Mouse (Mus musculus) CH12.LX (cell line): ENCODE results near the gene Egf. TPM values are rescaled to one million over a fixed set of nuclear protein-coding genes. Genes with fewer than 3 reads are reported as not detected.

Experiments
- DNase-seq: peaks from one replicate; pipeline ENCODE4 v3.0.0-alpha.2; 2013; ENCODE audit errors: extremely low read depth
- H3K27ac ChIP-seq: 2 replicates; pipeline ENCODE4 v1.5.1; 2012; ENCODE audit warnings: low read depth, mild to moderate bottlenecking, control low read depth, moderate library complexity; ENCODE audit not compliant: insufficient read depth
- H3K27me3 ChIP-seq: replicated peaks from 2 replicates; pipeline ENCODE3; 2012; ENCODE audit warnings: inconsistent platforms
- H3K36me3 ChIP-seq, 2 experiments: replicated peaks in 1 of 2; 2 replicates each; pipeline versions ENCODE3 to v1.6.1; 2012; ENCODE audit warnings: inconsistent platforms in 1 of 2, low read length in 1 of 2, mild to moderate bottlenecking in 1 of 2, mixed read lengths in 1 of 2, moderate library complexity in 1 of 2; ENCODE audit not compliant: control insufficient read depth in 1 of 2, insufficient read depth in 1 of 2
- H3K4me1 ChIP-seq, 2 experiments: 2 replicates each; pipeline ENCODE4 v1.6.1; 2012; ENCODE audit warnings: inconsistent platforms in 1 of 2, moderate library complexity in 1 of 2; ENCODE audit not compliant: insufficient read depth in 2 of 2, control insufficient read depth in 1 of 2
- H3K4me2 ChIP-seq: 2 replicates; pipeline ENCODE4 v1.6.1; 2012; ENCODE audit warnings: low read depth, mild to moderate bottlenecking, control low read depth; ENCODE audit not compliant: poor library complexity, insufficient read depth, severe bottlenecking
- H3K4me3 ChIP-seq, 3 experiments: fragments of 150-350 bp in 1 of 3; sonication (generic) in 1 of 3; replicated peaks in 1 of 3; 2 replicates each; pipeline versions ENCODE3 to v1.5.1; 2011 to 2012; ENCODE audit warnings: low read depth in 2 of 3, low read length in 2 of 3, mild to moderate bottlenecking in 2 of 3, moderate library complexity in 2 of 3, control low read depth in 1 of 3, improper control_type of control experiment in 1 of 3, inconsistent platforms in 1 of 3, mixed read lengths in 1 of 3; ENCODE audit not compliant: poor library complexity in 1 of 3
- H3K79me2 ChIP-seq: replicated peaks from 2 replicates; pipeline ENCODE4 v1.6.1; 2012; ENCODE audit warnings: mild to moderate bottlenecking, moderate library complexity; ENCODE audit not compliant: control insufficient read depth, poor library complexity, insufficient read depth, severe bottlenecking; ENCODE audit errors: extremely low read depth
- H3K9ac ChIP-seq: 2 replicates; pipeline ENCODE4 v1.6.1; 2012; ENCODE audit warnings: low read depth, mild to moderate bottlenecking, control low read depth, moderate library complexity; ENCODE audit not compliant: insufficient read depth
- H3K9me3 ChIP-seq: replicated peaks from 2 replicates; pipeline ENCODE3; 2012; ENCODE audit warnings: low read length, inconsistent platforms, mixed read lengths
- CHD2 ChIP-seq: IDR thresholded peaks from 2 replicates; pipeline ENCODE4 v1.6.1; 2011; ENCODE audit warnings: low read length, improper control_type of control experiment
- CTCF ChIP-seq, 2 experiments: IDR thresholded peaks in 1 of 2; conservative IDR thresholded peaks in 1 of 2; 2 replicates each; pipeline ENCODE4 v1.5.1; 2011 to 2012; ENCODE audit warnings: low read depth in 2 of 2, low read length in 2 of 2, improper control_type of control experiment in 1 of 2, inconsistent platforms in 1 of 2, mild to moderate bottlenecking in 1 of 2, moderate library complexity in 1 of 2
- E2F4 ChIP-seq: IDR thresholded peaks from 2 replicates; pipeline ENCODE4 v1.6.1; 2011; ENCODE audit warnings: low read depth, low read length, improper control_type of control experiment; ENCODE audit not compliant: insufficient replicate concordance
- ELF1 ChIP-seq: IDR thresholded peaks from 2 replicates; pipeline ENCODE4 v1.6.1; 2014; ENCODE audit warnings: low read depth, mild to moderate bottlenecking, inconsistent platforms, low read length, improper control_type of control experiment
- EP300 ChIP-seq: IDR thresholded peaks from 2 replicates; pipeline ENCODE4 v1.6.1; 2011; ENCODE audit warnings: low read length, improper control_type of control experiment
- ETS1 ChIP-seq: conservative IDR thresholded peaks from 2 replicates; pipeline ENCODE4 v1.6.1; 2012; ENCODE audit warnings: low read depth, mild to moderate bottlenecking, inconsistent platforms, low read length, improper control_type of control experiment, moderate library complexity
- GABPA ChIP-seq: IDR thresholded peaks from 2 replicates; pipeline ENCODE4 v1.6.1; 2012; ENCODE audit warnings: low read depth, low read length, improper control_type of control experiment, inconsistent platforms; ENCODE audit not compliant: insufficient replicate concordance
- HCFC1 ChIP-seq: IDR thresholded peaks from 2 replicates; pipeline ENCODE4 v1.6.1; 2012; ENCODE audit warnings: low read depth, mild to moderate bottlenecking, inconsistent platforms, low read length, improper control_type of control experiment
- IRF4 ChIP-seq: IDR thresholded peaks from 2 replicates; pipeline ENCODE4 v1.6.1; 2014; ENCODE audit warnings: low read depth, mild to moderate bottlenecking, inconsistent platforms, low read length, improper control_type of control experiment
- JUND ChIP-seq: conservative IDR thresholded peaks from 2 replicates; pipeline ENCODE4 v1.6.1; 2011; ENCODE audit warnings: low read depth, low read length, improper control_type of control experiment
- KAT2A ChIP-seq: IDR thresholded peaks from 2 replicates; pipeline ENCODE4 v1.6.1; 2012; ENCODE audit warnings: low read length, improper control_type of control experiment, inconsistent platforms; ENCODE audit not compliant: insufficient replicate concordance
- MAFK ChIP-seq: IDR thresholded peaks from 2 replicates; pipeline ENCODE4 v1.6.1; 2011; ENCODE audit warnings: low read length, improper control_type of control experiment; ENCODE audit not compliant: insufficient replicate concordance
- MAX ChIP-seq: IDR thresholded peaks from 2 replicates; pipeline ENCODE4 v1.6.1; 2011; ENCODE audit warnings: low read length, improper control_type of control experiment
- MAZ ChIP-seq: IDR thresholded peaks from 2 replicates; pipeline ENCODE4 v1.6.1; 2012; ENCODE audit warnings: low read depth, mild to moderate bottlenecking, inconsistent platforms, low read length, improper control_type of control experiment, moderate library complexity
- MXI1 ChIP-seq: IDR thresholded peaks from 2 replicates; pipeline ENCODE4 v1.6.1; 2011; ENCODE audit warnings: mild to moderate bottlenecking, low read depth, low read length, improper control_type of control experiment
- MYC ChIP-seq: IDR thresholded peaks from 2 replicates; pipeline ENCODE4 v1.6.1; 2011; ENCODE audit warnings: low read depth, mild to moderate bottlenecking, improper control_type of control experiment, low read length
- NELFE ChIP-seq: IDR thresholded peaks from 2 replicates; pipeline ENCODE4 v1.6.1; 2011; ENCODE audit warnings: low read depth, low read length, improper control_type of control experiment
- NRF1 ChIP-seq: IDR thresholded peaks from 2 replicates; pipeline ENCODE4 v1.6.1; 2014; ENCODE audit warnings: low read depth, mild to moderate bottlenecking, inconsistent platforms, low read length, improper control_type of control experiment, moderate library complexity
- PAX5 ChIP-seq: IDR thresholded peaks from 2 replicates; pipeline ENCODE4 v1.6.1; 2012; ENCODE audit warnings: low read length, inconsistent platforms, mixed read lengths
- POLR2A ChIP-seq: IDR thresholded peaks from 2 replicates; pipeline ENCODE4 v1.6.1; 2011; ENCODE audit warnings: low read depth, mild to moderate bottlenecking, improper control_type of control experiment, low read length
- POLR2AphosphoS2 ChIP-seq: IDR thresholded peaks from 2 replicates; pipeline ENCODE4 v1.6.1; 2011; ENCODE audit warnings: low read depth, low read length, improper control_type of control experiment
- RAD21 ChIP-seq: IDR thresholded peaks from 2 replicates; pipeline ENCODE4 v1.6.1; 2011; ENCODE audit warnings: low read depth, mild to moderate bottlenecking, low read length, improper control_type of control experiment, moderate library complexity
- SIN3A ChIP-seq: IDR thresholded peaks from 2 replicates; pipeline ENCODE4 v1.6.1; 2012; ENCODE audit warnings: low read length, improper control_type of control experiment, inconsistent platforms
- TBP ChIP-seq: conservative IDR thresholded peaks from 2 replicates; pipeline ENCODE4 v1.6.1; 2011; ENCODE audit warnings: low read depth, low read length, improper control_type of control experiment
- TCF12 ChIP-seq: IDR thresholded peaks from 2 replicates; pipeline ENCODE4 v1.6.1; 2014; ENCODE audit warnings: low read depth, mild to moderate bottlenecking, inconsistent platforms, low read length, improper control_type of control experiment
- ZMIZ1 ChIP-seq: IDR thresholded peaks from 2 replicates; pipeline ENCODE4 v1.6.1; 2012; ENCODE audit warnings: low read depth, mild to moderate bottlenecking, inconsistent platforms, low read length, improper control_type of control experiment
- ZNF384 ChIP-seq: IDR thresholded peaks from 2 replicates; pipeline ENCODE4 v1.6.1; 2012; ENCODE audit warnings: low read depth, low read length, improper control_type of control experiment, inconsistent platforms
- dilution Hi-C: fragments of 300-500 bp; cut with MboI; formaldehyde crosslinking; loops from 2 replicates; pipeline ENCODE4 v1.14.3; 2020; ENCODE audit warnings: low sequenced_read_pairs; ENCODE audit not compliant: extremely low pct_unique_long_range_greater_than_20kb, extremely low pct_ligation_motif_present
- in situ Hi-C: fragments of 300-500 bp; cut with MboI; formaldehyde crosslinking; loops from 3 replicates; pipeline ENCODE4 v1.14.3; 2019; ENCODE audit warnings: low sequenced_read_pairs, low pct_ligation_motif_present, low pct_unique_long_range_greater_than_20kb, mixed read lengths
- polyA plus RNA-seq: library from polyadenylated mRNA; unstranded; fragments of >175 nt; gene quantifications from 2 replicates; pipeline ENCODE4 v1.2.1, GENCODE M21; 2012; ENCODE audit warnings: low read depth; ENCODE audit not compliant: insufficient read length
- total RNA-seq, 2 experiments: library from RNA; depleted of rRNA; stranded (reverse); fragments of 300-350 nt in 1 of 2; fragments of >200 nt in 1 of 2; gene quantifications; 2 replicates each; pipeline ENCODE4 v1.2.3; 2012 to 2014

The Egf gene
- total and polyA plus RNA-seq, 3 experiments, result 2.3 to 4.1 (median 3.9) TPM

GRCm38 (mm10) chr3:129725592-129725991 lies 29.5 kb downstream of the Egf start:
- in situ Hi-C loops, result no loop called here
- Histone ChIP-seq H3K4me2 (no peak overlapping the region; the same call in 1 of the 2 replicates), H3K79me2 (no peaks in the 10 kb centered on the region), H3K27ac (no peak overlapping the region), H3K4me3 (peak overlapping the region in 2 of 3 experiments; percentile 20 to 24), H3K4me1 (peaks cover 0 to 28% of the 10 kb centered on the region in 2 experiments; a peak in 2 of 4 replicates), H3K27me3 (no peaks in the 10 kb centered on the region), H3K9ac (no peak overlapping the region), H3K36me3 (peaks cover 0 to 3% of the 10 kb centered on the region in 2 experiments), H3K9me3 (no peaks in the 10 kb centered on the region)
- no peak for TF ChIP-seq POLR2A
- TF ChIP-seq MAX, result no peak
- TF ChIP-seq PAX5, result no peak
- TF ChIP-seq CHD2, result no peak
- TF ChIP-seq ETS1, result peak; percentile 11; the same call in 1 of the 2 replicates
- TF ChIP-seq NRF1, result no peak
- no peak for TF ChIP-seq MAZ
- TF ChIP-seq GABPA, result no peak
- TF ChIP-seq EP300, result 0 out of 2 replicates have a peak, but pooled peaks have one; percentile 10
- no peak for TF ChIP-seq E2F4
- dilution Hi-C loops, result no loop called here
- no peak for DNase-seq

GRCm38 (mm10) chr3:129724961-129725501 lies 30.1 kb downstream of the Egf start:
- no peaks in the 10 kb centered on the region for H3K9me3 ChIP-seq
- no peaks in the 10 kb centered on the region for H3K79me2 ChIP-seq
- H3K27ac ChIP-seq, result 0 out of 2 replicates have a peak overlapping the region, but pooled peaks have one; percentile 12
- peaks cover 0 to 27% of the 10 kb centered on the region in 2 experiments; a peak in 2 of 4 replicates for H3K4me1 ChIP-seq
- DNase-seq, result peak; percentile 97
- peak overlapping the region; percentile 84 for H3K4me2 ChIP-seq
- TF ChIP-seq ZNF384 (no peak), ZMIZ1 (peak; percentile 86), TCF12 (peak; percentile 65; the same call in 1 of the 2 replicates), MAFK (no peak), POLR2A (peak; percentile 91), MAX (peak; percentile 61; the same call in 1 of the 2 replicates), SIN3A (peak; percentile 89), POLR2AphosphoS2 (peak; percentile 84; the same call in 1 of the 2 replicates), RAD21 (no peak), ETS1 (0 out of 2 replicates have a peak, but pooled peaks have one; percentile 20), TBP (peak; percentile 86), JUND (no peak), NRF1 (peak; percentile 100), NELFE (peak; percentile 90), ELF1 (peak; percentile 95), MXI1 (peak; percentile 92), MYC (0 out of 2 replicates have a peak, but pooled peaks have one; percentile 33), HCFC1 (peak; percentile 63), KAT2A (0 out of 2 replicates have a peak, but pooled peaks have one; percentile 37), CTCF (conservative IDR thresholded peaks at IDR 0.05 in 1 of 2, IDR thresholded peaks at IDR 0.05 in 1 of 2; ENCODE audit: low read depth in 2 of 2, low read length in 2 of 2) (no peak), MAZ (0 out of 2 replicates have a peak, but pooled peaks have one; percentile 33), IRF4 (0 out of 2 replicates have a peak, but pooled peaks have one; percentile 28), CHD2 (peak; percentile 23; the same call in 1 of the 2 replicates)
- in situ Hi-C loops, result no loop called here
- H3K36me3 ChIP-seq, result peaks cover 0 to 5% of the 10 kb centered on the region in 2 experiments
- no peaks in the 10 kb centered on the region for H3K27me3 ChIP-seq
- peak overlapping the region; percentile 42 for H3K9ac ChIP-seq
- dilution Hi-C loops, result no loop called here
- H3K4me3 ChIP-seq, result peak overlapping the region; percentile 56 to 61 (median 58)
